Mouse (Mus musculus) layer of hippocampus, adult 9-11 months (tissue): ENCODE results near the gene Ttc38.

ENCODE experiments used
- DNase-seq: peaks from one replicate; pipeline ENCODE4 v3.0.0; 2022

Gene Ttc38

DNA sequence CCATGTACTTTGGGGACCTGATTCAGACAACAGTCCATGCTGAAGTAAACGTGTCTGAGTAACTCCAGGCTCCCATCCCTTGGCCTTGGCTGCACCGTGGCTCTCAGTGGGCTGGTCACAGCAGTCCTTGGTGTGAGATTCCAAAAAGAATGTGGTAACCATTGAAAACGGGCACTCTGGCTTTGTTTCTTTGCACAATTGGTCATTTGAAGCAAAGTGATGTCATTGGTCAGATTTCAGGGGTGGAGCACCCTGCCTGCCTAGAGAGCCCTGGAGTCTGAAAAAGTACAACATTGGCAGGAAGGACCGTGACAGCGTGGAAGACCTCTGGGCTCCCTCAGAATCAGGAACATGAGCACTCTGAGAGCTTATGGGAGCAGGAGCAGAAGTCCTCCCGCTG lies 67.3 kb downstream of the Ttc38 start:
- DNase-seq = no peak

DNA sequence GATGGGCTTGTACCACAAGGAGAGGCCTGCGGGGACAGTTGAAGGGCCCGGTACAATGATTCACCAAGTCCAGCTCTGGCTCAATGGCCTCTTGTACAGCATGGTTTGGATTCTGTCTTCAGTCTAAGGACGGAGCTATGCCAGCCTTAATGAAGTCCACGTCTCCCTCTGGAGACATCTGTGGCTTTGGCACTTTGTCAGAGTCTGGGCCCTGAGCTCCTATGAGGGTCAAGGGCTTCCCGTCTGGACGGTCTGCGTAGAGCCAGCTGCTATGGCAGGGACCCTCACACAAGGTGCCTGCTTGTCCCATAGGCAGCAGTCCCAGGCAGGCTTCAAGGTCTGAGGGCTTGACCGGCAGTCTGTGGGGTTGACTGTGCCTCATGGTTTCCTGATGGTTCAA lies 68.2 kb downstream of the Ttc38 start:
- no peak for DNase-seq

DNA sequence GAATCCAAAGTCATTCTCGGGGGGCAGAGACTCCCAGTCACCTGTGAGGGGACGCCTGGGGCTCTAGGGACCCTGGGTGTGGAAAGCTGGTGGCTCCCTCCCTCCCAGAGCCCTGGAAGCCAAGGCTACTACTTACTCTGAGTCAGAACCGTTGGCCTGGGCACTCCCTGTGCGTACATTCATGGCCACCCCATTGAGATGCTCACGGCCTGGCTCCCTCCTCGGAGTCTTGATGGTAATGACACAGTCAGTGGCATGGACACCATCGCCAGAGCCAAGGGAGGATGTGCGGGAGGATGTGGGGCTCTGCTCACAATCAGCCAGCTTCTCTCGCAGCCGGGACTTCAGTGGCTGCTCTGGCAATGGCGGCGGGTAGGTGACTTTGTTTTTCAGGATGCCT lies 68.7 kb downstream of the Ttc38 start:
- no peak for DNase-seq

DNA sequence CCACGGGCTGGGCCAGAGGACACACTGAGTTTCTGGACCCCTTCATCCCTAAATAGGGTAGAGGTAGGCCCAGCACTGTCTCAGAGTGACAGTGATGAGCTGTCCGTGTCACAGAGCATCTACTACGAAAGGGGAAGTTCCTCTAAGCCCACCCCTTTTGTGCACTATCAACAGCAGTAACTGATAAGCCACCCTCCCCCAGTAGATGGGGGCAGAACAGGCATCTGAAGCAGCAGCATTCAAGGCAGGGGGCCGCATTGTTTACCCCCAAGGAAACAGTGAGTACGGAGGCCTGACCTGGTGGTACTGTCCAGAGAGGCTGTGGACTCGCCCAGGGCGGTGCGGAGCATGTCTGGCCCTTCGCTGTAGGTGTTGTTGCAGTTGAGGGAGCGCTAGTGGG lies 70.4 kb downstream of the Ttc38 start:
- DNase-seq = no peak

DNA sequence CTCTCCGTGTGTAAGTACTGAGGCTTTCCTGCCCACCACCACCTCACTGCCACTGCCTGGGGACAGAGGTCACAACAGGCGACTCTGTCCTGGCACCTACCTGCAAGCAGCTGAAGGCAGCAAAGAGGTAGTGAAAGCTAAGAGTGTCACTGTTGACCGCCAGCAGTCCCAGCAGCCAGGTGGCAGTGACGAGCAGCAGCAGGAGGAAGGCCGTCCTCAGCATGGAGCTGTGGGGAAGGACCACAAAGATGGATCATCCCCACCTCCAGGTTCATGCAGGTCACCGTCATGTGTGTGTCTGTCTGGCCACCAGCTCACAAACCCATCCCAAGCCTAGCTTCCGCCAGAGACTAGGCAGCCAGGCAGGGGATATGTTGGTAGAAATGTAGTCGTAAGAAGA lies 71.7 kb downstream of the Ttc38 start:
- DNase-seq = no peak
